Mouse (Mus musculus): Measurements from ENCODE around the gene Aktip.

- TF ChIP-seq CTCF (conservative IDR thresholded peaks at IDR 0.05 in 1 of 2, IDR thresholded peaks at IDR 0.05 in 1 of 2; ENCODE audit: low read depth in 2 of 2, low read length in 2 of 2) (no peak), USF1 (IDR thresholded peaks at IDR 0.05; ENCODE audit: low read depth, low read length) (no peak), JUND (conservative IDR thresholded peaks at IDR 0.05; ENCODE audit: low read depth, low read length) (no peak), ELF1 (IDR thresholded peaks at IDR 0.05; ENCODE audit: low read depth, low read length) (no peak), TBP (conservative IDR thresholded peaks at IDR 0.05; ENCODE audit: low read depth, low read length) (no peak), POLR2A (IDR thresholded peaks at IDR 0.05; ENCODE audit: low read depth, low read length) (no peak), RAD21 (IDR thresholded peaks at IDR 0.05; ENCODE audit: low read depth, low read length) (no peak), ZC3H11A (IDR thresholded peaks at IDR 0.05; ENCODE audit: low read depth, low read length) (no peak), GABPA (IDR thresholded peaks at IDR 0.05; ENCODE audit: insufficient replicate concordance, low read depth, low read length) (no peak), KAT2A (IDR thresholded peaks at IDR 0.05; ENCODE audit: insufficient replicate concordance, low read length) (no peak), UBTF (IDR thresholded peaks at IDR 0.05; ENCODE audit: low read depth, low read length) (no peak), MXI1 (IDR thresholded peaks at IDR 0.05; ENCODE audit: low read depth, low read length) (no peak), E2F4 (IDR thresholded peaks at IDR 0.05; ENCODE audit: insufficient replicate concordance, low read depth, low read length) (no peak)
These were observed 6.1 kb upstream of the Aktip start for GRCm38 (mm10) chr8:91205897-91206296.
